Mouse (Mus musculus): ENCODE measurements at regions not wholly inside any gene's neighbourhood (a gene's known extent, or its start where the extent isn't known, plus 50 kb on each side); places are given as distances from the start of the nearest gene placed in this dataset.

- DNase-seq (ENCODE audit: low read depth) = no peak
Observed at GRCm38 (mm10) chr9:112014796-112015195, 220.9 kb downstream of the Arpp21 start.

GRCm38 (mm10) chr9:111994401-111994800 is 241.3 kb downstream of the Arpp21 start:
- no peak for DNase-seq (ENCODE audit: low read depth)

GRCm38 (mm10) chr9:111993844-111994243 is 241.9 kb downstream of the Arpp21 start:
- DNase-seq (ENCODE audit: low read depth) = no peak

GRCm38 (mm10) chr9:111990060-111990459 is 245.7 kb downstream of the Arpp21 start:
- DNase-seq (ENCODE audit: low read depth) = no peak

- DNase-seq (ENCODE audit: low read depth) = no peak
Observed at GRCm38 (mm10) chr9:111963405-111964037, 272.2 kb downstream of the Arpp21 start.

- no peak for DNase-seq (ENCODE audit: low read depth)
Observed at GRCm38 (mm10) chr9:111957799-111958198, 267.7 kb upstream of the Stac start.

GRCm38 (mm10) chr9:111939271-111940067 is 249.3 kb upstream of the Stac start:
- no peak for DNase-seq (ENCODE audit: low read depth)

- no peak for DNase-seq (ENCODE audit: low read depth)
Observed at GRCm38 (mm10) chr9:111932455-111932854, 242.3 kb upstream of the Stac start.

- DNase-seq (ENCODE audit: low read depth) = no peak
Observed at GRCm38 (mm10) chr9:111918275-111918940, 228.3 kb upstream of the Stac start.

- DNase-seq (ENCODE audit: low read depth) = no peak
Observed at GRCm38 (mm10) chr9:111916684-111917535, 226.8 kb upstream of the Stac start.

- DNase-seq (ENCODE audit: low read depth) = no peak
Observed at GRCm38 (mm10) chr9:111908806-111909205, 218.7 kb upstream of the Stac start.

GRCm38 (mm10) chr9:111900196-111900595 is 210.0 kb upstream of the Stac start:
- DNase-seq (ENCODE audit: low read depth) = no peak

GRCm38 (mm10) chr9:111897626-111898025 is 207.5 kb upstream of the Stac start:
- no peak for DNase-seq (ENCODE audit: low read depth)

GRCm38 (mm10) chr9:111879710-111880109 is 189.6 kb upstream of the Stac start:
- no peak for DNase-seq (ENCODE audit: low read depth)

GRCm38 (mm10) chr9:111876846-111877245 is 186.7 kb upstream of the Stac start:
- DNase-seq (ENCODE audit: low read depth) = no peak

GRCm38 (mm10) chr9:111870466-111870865 is 180.3 kb upstream of the Stac start:
- DNase-seq (ENCODE audit: low read depth) = no peak

GRCm38 (mm10) chr9:111869801-111870382 is 179.7 kb upstream of the Stac start:
- DNase-seq (ENCODE audit: low read depth) = no peak

GRCm38 (mm10) chr9:111858051-111858450 is 167.9 kb upstream of the Stac start:
- DNase-seq (ENCODE audit: low read depth) = no peak

- DNase-seq (ENCODE audit: low read depth) = no peak
Observed at GRCm38 (mm10) chr9:111854976-111855375, 164.8 kb upstream of the Stac start.

- no peak for DNase-seq (ENCODE audit: low read depth)
Observed at GRCm38 (mm10) chr9:111846366-111846765, 156.2 kb upstream of the Stac start.

GRCm38 (mm10) chr9:111841151-111841550 is 151.0 kb upstream of the Stac start:
- DNase-seq (ENCODE audit: low read depth) = no peak

All from gonadal fat pad, adult 2 months (tissue).